Mouse (Mus musculus) liver, embryonic 16.5 days (tissue): ENCODE results near the gene Wdr48. TPM values are rescaled to one million over a fixed set of nuclear protein-coding genes. Genes with fewer than 3 reads are reported as not detected.

Experiments used
- ATAC-seq: fragments of 200-750 bp; cut with Nextera tagmentation; 2 replicates; pipeline ENCODE4 v1.8.0; 2017; ENCODE audit warnings: low read depth, mild to moderate bottlenecking, moderate number of reproducible peaks, moderate library complexity
- H3K27ac ChIP-seq: fragments of 300-500 bp; sonication (generic); 2 replicates; pipeline ENCODE4 v1.5.1; 2014; ENCODE audit warnings: mild to moderate bottlenecking, low read length
- H3K27me3 ChIP-seq: fragments of 300-500 bp; sonication (generic); 2 replicates; pipeline ENCODE4 v1.6.1; 2014; ENCODE audit warnings: low read depth, low read length, mixed read lengths; ENCODE audit not compliant: control insufficient read depth, insufficient read depth
- H3K36me3 ChIP-seq: fragments of 300-500 bp; sonication (generic); 2 replicates; pipeline ENCODE4 v1.6.1; 2014; ENCODE audit warnings: mild to moderate bottlenecking; ENCODE audit not compliant: control insufficient read depth, insufficient read depth
- H3K4me1 ChIP-seq: fragments of 300-500 bp; sonication (generic); 2 replicates; pipeline ENCODE4 v1.6.1; 2014; ENCODE audit warnings: low read depth, low read length, mixed read lengths; ENCODE audit not compliant: control insufficient read depth
- H3K4me2 ChIP-seq: fragments of 300-500 bp; sonication (generic); 2 replicates; pipeline ENCODE4 v1.6.1; 2014; ENCODE audit warnings: low read depth, low read length, mixed read lengths
- H3K4me3 ChIP-seq: fragments of 300-500 bp; sonication (generic); 2 replicates; pipeline ENCODE4 v1.5.1; 2014; ENCODE audit warnings: low read depth, mild to moderate bottlenecking, low read length
- H3K9ac ChIP-seq: fragments of 300-500 bp; sonication (generic); 2 replicates; pipeline ENCODE4 v1.6.1; 2014; ENCODE audit warnings: low read depth, low read length
- H3K9me3 ChIP-seq: fragments of 300-500 bp; sonication (generic); replicated peaks from 2 replicates; pipeline ENCODE4 v1.6.1; 2016; ENCODE audit warnings: low read length; ENCODE audit not compliant: control insufficient read depth
- WGBS: fragments of 180-500 bp; shearing (Covaris S2); extraction: QIAGEN DNeasy Blood & Tissue Kit; methylation state at CpG from one replicate; pipeline ENCODE4 v1.1.7; 2014; ENCODE audit not compliant: insufficient replicate concordance; 5-methylcytosine and 5-hydroxymethylcytosine counted together
- polyA plus RNA-seq: library from polyadenylated mRNA; unstranded; fragments of >200 nt; fragmentation: Nextera tagmentation; extraction: Ambion mirVana; gene quantifications from 2 replicates; pipeline ENCODE4 v1.2.1, GENCODE M21; 2015

The Wdr48 gene
- polyA plus RNA-seq, 1 experiment from 2014 or later = 19.4 TPM

DNA sequence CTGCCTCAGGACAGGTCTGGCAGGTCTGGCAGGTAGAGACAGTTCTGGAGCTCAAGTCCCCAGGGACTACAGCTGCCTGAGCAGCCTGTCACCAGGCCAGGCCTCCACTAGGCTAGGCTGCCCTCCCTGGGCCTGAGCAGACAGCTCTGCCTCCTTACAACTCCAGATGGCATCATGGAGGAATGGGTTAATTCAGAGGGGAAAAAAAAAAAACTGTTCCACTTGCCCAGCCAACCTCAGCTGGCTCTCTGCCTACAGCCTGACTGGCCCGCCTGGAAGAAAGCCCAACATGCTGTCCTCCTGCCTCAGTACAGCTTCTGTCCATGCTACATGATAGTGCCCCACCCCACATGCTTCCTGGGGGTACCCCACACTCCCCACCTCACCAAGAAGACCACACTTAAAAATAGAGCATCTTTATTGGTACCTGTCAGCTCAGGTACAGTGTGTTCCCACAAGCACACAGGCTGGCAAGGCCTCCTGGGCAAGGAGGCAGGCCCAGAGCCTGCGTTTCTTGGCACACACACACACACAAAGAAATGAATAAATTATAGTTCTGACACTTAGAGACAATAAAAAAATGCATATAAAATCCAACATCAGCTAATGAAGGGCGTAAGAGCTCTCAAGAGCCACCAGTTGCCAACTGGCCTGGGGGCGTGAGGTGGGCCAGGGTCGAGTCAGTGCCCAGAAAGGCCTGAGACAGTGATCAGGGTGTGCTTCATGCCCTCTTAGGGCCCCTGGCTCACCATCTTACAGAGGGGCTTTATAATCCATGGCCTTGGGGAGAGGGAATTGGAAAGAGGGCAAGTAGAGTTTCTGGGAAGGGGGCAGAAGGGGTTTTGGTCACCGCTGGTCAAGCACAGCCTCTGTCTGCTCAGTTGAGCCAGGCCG lies 76.3 kb downstream of the Wdr48 start:
- H3K4me3 ChIP-seq = no peak overlapping the region
- 71% methylated on average over 7 of the region's 7 CpGs for WGBS
- H3K9ac ChIP-seq = no peak overlapping the region
- no peak overlapping the region for H3K4me2 ChIP-seq
- H3K27me3 ChIP-seq = no peaks in the 10 kb centered on the region
- ATAC-seq = no peak
- no peak overlapping the region for H3K27ac ChIP-seq
- H3K9me3 ChIP-seq = no peaks in the 10 kb centered on the region
- no peaks in the 10 kb centered on the region; the same call in 1 of the 2 replicates for H3K4me1 ChIP-seq
- H3K36me3 ChIP-seq = peaks cover 15% of the 10 kb centered on the region

GRCm38 (mm10) chr9:119972166-119972565 lies 77.5 kb downstream of the Wdr48 start:
- ATAC-seq = no peak
- H3K4me1 ChIP-seq = peaks cover 1% of the 10 kb centered on the region
- peaks cover 15% of the 10 kb centered on the region for H3K36me3 ChIP-seq
- no peak overlapping the region for H3K4me2 ChIP-seq
- no peaks in the 10 kb centered on the region for H3K9me3 ChIP-seq
- 77% methylated on average over 10 of the region's 10 CpGs for WGBS
- H3K27me3 ChIP-seq = no peaks in the 10 kb centered on the region
- H3K27ac ChIP-seq = no peak overlapping the region
- no peak overlapping the region for H3K4me3 ChIP-seq
- no peak overlapping the region for H3K9ac ChIP-seq

GRCm38 (mm10) chr9:119972582-119972981 lies 77.9 kb downstream of the Wdr48 start:
- H3K9me3 ChIP-seq = no peaks in the 10 kb centered on the region
- H3K4me1 ChIP-seq = peaks cover 5% of the 10 kb centered on the region
- peaks cover 15% of the 10 kb centered on the region for H3K36me3 ChIP-seq
- no peak overlapping the region for H3K4me3 ChIP-seq
- no peak overlapping the region for H3K4me2 ChIP-seq
- H3K9ac ChIP-seq = no peak overlapping the region
- H3K27ac ChIP-seq = no peak overlapping the region
- no peaks in the 10 kb centered on the region for H3K27me3 ChIP-seq
- ATAC-seq = no peak
- WGBS = 82% methylated on average over 12 of the region's 12 CpGs

- no peak for ATAC-seq
- Histone ChIP-seq H3K27me3 (no peaks in the 10 kb centered on the region), H3K4me3 (no peak overlapping the region), H3K9me3 (no peaks in the 10 kb centered on the region), H3K9ac (no peak overlapping the region), H3K27ac (no peak overlapping the region), H3K4me1 (peaks cover 12% of the 10 kb centered on the region), H3K36me3 (peaks cover 15% of the 10 kb centered on the region), H3K4me2 (no peak overlapping the region)
- WGBS = 71% methylated on average over 23 of the region's 23 CpGs
These were observed 78.6 kb downstream of the Wdr48 start for GRCm38 (mm10) chr9:119973281-119973680.

DNA sequence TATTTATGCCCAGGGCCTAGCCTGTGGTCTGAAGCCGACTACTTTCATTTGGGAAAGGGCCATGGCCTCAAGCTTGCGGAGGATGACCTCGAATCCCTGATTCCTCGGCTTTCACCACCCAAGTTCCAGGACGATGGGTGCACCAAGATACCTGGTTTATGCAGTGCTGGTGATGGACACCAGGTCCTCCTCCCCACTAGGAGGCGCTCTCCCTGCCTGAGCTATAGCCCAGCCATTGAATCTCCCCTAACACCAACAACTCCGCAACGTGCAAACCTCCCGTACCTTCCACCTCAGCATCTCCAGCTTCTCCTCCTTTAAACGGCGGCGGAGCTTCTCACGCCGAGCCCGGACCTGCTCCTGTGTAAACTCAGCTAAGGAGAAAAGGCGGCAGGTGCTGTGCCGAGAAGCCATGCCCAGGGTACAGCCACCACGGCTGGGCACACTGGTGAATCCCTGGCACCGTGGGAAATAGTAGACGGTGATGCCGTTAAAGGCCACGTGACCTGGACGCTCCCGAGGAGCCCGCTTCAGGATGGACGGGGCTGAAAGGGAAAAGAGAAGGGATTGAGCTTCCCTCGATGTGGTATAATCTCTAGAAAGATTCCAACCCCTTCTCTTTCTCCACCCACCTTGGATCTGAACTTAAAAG lies 79.3 kb downstream of the Wdr48 start:
- no peak for ATAC-seq
- 84% methylated on average over 27 of the region's 27 CpGs for WGBS
- H3K4me1 ChIP-seq = peaks cover 17% of the 10 kb centered on the region

GRCm38 (mm10) chr9:119974609-119975008 lies 79.9 kb downstream of the Wdr48 start:
- no peaks in the 10 kb centered on the region for H3K9me3 ChIP-seq
- H3K27me3 ChIP-seq = no peaks in the 10 kb centered on the region
- WGBS = 70% methylated on average over 5 of the region's 5 CpGs
- H3K36me3 ChIP-seq = peaks cover 15% of the 10 kb centered on the region
- H3K27ac ChIP-seq = no peak overlapping the region
- peaks cover 20% of the 10 kb centered on the region for H3K4me1 ChIP-seq
- no peak for ATAC-seq
- H3K4me3 ChIP-seq = no peak overlapping the region
- H3K4me2 ChIP-seq = no peak overlapping the region
- H3K9ac ChIP-seq = no peak overlapping the region

More for the DNA sequence above, 79.3 kb downstream of the Wdr48 start:
- Histone ChIP-seq H3K9me3 (no peaks in the 10 kb centered on the region), H3K9ac (no peak overlapping the region), H3K4me2 (no peak overlapping the region), H3K36me3 (peaks cover 15% of the 10 kb centered on the region), H3K27me3 (no peaks in the 10 kb centered on the region), H3K4me3 (no peak overlapping the region), H3K27ac (no peak overlapping the region)

- no peak overlapping the region for H3K27ac ChIP-seq
These were observed 80.6 kb downstream of the Wdr48 start for GRCm38 (mm10) chr9:119975286-119975685.

More at GRCm38 (mm10) chr9:119975286-119975685, 80.6 kb downstream of the Wdr48 start:
- peaks cover 26% of the 10 kb centered on the region for H3K4me1 ChIP-seq
- H3K36me3 ChIP-seq = peaks cover 15% of the 10 kb centered on the region
- H3K9ac ChIP-seq = no peak overlapping the region
- ATAC-seq = no peak
- no peak overlapping the region for H3K4me2 ChIP-seq
- 81% methylated on average over 4 of the region's 4 CpGs for WGBS
- H3K4me3 ChIP-seq = no peak overlapping the region
- no peaks in the 10 kb centered on the region for H3K9me3 ChIP-seq
- no peaks in the 10 kb centered on the region for H3K27me3 ChIP-seq
